Mouse (Mus musculus): ENCODE measurements around the gene Kcnip1. TPM values are rescaled to one million over a fixed set of nuclear protein-coding genes. Genes with fewer than 3 reads are reported as not detected.

Gene Kcnip1
- total RNA-seq, 1 experiment from 2014 or later: 5.1 TPM

DNA sequence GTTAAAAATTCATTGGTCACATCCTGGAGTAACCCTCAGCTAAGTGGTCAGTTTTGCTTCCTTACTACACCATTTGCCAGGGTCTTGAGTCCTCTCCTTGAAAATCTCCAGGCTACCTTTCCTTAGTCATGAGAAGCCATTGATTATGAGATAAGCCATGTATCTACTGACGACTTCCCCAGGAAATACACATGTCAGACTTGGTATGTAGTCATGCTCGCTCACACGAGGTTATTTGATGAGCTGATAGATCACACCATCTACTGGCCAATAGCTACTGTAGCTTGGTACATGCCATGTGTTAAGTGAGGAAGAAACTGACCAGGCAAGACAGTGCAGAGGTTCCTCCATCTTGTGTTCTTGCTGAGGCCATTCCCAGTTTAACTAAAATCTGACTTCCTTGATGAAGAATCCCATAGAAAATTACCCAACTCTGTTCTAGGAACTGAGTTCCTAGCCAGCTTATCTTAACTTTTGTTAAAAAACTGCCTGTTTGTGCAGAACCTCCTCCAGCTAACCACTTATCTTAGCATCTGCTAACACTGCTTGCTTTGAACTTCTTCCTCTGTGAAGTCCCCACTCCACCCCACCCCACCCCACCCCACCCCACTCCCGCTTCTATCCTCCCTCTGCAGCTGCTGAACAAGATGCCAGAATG is 53.4 kb downstream of the Kcnip1 start:
- no peak for DNase-seq

DNA sequence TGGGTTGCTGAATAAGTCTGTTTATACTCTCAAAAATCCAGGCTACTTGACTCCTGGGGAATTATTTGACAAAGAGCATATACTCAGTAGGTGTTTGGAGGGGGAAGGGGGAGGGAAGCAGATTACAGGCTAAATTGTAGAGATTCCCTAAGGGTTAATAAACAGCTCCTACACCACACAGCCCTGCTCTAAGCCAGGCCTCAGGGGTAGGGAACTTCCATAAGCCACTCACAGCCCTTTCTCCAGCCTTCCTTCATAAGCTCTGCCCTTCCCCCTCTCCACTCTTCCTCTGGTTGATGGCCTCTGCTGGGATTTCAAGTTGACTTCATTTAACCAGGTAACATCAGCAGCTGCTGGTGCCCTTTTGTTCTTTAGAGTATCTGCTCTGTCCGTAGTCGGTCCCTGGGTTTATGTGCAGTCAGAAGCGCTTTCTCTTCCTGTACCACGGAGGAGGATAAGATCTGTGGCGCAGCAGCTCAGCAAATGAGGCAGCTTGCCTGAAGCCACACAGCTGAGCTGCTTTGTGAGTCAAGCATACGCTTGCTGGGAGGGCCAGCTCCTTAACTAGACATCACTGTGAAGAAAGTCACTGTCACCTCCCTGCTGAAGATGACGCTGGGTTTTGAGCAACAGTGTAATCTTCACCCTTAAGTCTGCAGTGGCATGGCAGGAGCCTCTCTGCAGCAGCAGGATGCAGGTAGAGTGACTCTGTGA is 54.2 kb downstream of the Kcnip1 start:
- no peak for DNase-seq

DNA sequence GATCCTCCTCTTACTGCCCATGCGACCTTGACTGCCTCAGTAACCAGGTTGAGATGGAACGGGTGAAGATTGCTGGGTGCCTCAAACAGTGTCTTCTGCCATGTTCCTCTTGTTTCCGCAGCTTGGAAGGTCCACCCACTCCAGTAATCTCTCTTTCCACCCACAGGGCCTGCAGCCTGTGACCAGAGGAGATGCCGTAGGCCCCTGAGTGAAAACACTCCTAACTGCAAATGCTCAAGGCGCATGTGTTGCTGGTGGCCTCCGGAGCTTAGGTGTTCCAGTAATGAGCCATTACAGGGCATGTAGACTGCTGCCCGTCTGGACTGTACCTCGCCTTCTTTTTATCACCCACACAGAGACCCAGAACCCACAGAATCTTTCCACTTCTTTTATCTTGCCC is 55.3 kb downstream of the Kcnip1 start:
- no peak for DNase-seq

DNA sequence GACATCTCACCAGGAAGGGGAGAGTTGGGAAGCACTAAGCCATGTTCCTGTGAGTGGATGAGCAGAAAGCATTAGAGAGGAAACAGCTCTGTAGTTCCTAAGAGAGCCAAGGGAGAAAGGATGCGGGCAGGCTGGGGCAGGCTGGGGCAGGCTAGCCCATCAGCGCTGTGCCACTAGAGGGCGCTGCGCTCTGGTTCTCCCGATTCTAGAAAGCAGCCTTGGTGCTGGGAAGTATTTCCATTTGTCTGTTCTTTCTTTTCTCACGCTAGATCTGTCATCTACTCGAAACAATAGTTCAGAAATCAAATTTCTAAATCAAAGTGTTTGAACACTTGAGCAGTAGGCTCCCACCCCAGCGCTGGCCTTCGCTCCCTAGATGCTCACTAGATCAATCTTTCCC is 58.7 kb downstream of the Kcnip1 start:
- no peak for DNase-seq

DNA sequence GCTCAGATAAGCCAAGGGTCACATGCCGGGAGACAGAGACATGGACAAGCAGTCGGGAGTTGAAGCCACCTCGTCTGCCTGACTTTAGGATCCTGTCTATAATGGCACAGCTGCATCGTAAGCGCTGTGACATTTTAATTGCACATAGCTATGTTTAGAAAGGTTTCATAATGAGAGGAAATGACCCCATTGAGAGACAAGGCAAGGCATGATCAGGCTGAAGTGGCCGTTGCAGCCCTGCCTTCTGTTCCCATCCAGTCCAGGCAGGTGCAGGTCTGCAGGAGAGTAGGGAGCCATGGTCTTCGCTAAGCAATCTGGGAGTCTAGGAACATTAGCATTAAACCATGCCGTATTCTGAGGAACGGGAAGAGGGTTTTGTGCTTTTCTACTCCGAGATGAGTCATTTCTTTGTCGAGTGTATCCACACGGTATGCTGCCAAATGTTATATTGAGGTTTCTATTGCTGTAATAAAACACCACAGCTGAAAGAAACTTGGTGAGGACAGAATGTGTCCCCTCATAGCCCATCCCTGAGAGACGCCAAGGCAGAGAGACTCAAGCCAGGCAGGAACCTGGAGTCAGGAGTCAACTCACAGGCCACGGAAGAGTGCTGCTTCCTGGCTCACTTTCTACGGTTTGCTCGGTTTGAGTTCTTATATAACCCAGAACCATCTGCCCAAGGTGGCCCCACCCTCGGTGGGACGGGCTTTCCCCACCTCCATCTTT is 60.4 kb downstream of the Kcnip1 start:
- DNase-seq: no peak

DNA sequence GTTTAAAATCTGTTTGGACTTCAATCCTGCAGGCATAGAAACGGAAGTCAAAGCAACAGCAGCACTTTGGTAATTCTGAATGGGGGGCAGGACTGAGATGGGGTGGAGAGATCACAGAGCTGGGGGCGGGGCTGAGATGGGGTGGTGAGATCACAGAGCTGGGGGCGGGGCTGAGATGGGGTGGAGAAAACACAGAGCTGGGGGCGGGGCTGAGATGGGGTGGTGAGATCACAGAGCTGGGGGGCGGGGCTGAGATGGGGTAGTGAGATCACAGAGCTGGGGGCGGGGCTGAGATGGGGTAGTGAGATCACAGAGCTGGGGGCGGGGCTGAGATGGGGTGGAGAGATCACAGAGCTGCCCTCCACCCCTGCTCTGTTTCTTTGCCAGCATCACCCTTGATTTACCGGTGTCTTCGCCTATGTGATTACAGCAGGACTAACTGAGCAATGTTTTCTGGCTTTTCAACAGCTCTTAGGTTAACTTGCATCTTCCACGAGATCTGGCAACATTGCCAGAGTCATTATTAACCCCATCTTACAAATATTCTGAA is 61.0 kb downstream of the Kcnip1 start:
- peak; percentile 47 for DNase-seq

DNA sequence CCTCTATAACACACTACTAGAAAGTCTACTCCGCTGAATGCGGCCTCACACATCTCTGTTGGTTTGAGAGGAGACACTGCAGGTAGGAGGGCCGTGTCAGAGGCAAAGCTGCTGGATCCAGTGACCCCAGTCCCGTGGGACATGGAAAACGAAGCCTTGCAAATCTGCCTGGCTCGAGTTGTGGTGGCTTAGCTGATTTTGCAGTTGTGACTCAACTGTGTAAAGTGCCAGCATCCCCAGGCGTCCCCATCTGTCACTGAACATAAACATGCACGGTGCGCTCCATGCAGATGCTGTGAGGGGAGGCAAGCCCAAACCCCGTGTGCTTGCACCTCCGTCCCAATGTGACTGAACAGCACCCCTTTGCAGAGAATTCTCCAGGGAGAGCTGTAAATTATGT is 63.5 kb downstream of the Kcnip1 start:
- DNase-seq: no peak

DNA sequence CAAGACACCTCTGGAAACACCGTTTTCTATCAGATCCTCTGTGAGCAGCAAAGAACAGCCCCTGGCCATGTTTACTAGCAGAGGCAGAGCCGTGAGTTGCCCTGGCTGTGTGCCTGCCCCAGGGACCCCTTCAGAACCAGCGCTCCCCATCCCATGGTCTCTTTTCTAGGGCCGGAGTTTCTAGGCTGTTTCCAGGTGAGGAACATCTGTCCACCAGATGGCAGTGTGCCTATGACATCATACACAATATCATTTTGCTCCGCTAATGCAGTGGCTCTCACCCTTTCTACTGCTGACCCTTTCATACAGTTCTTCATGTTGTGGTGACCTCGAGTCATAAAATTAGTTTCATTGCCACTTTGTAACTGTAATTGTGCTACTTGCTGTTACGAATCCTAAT is 64.3 kb downstream of the Kcnip1 start:
- peak; percentile 39 for DNase-seq

DNA sequence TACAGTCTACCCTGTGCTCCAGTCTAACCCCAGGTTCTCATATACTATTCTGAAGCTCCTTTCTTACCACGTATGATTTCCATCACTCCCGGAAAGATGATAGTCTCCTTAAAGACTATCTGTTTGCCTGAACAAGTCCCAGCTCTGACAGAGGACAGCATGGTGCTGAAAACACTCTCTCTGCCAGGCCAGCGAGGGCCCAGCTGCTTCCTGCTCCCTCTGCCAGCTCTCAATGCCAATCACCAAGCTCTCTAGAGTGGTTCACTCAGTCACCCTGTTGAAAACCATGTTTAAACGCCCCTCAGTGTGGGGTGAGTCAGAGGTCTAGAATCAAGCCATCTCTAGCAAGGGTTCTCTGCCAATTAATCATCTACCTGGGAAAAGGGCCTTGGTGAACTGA is 65.1 kb downstream of the Kcnip1 start:
- no peak for DNase-seq

DNA sequence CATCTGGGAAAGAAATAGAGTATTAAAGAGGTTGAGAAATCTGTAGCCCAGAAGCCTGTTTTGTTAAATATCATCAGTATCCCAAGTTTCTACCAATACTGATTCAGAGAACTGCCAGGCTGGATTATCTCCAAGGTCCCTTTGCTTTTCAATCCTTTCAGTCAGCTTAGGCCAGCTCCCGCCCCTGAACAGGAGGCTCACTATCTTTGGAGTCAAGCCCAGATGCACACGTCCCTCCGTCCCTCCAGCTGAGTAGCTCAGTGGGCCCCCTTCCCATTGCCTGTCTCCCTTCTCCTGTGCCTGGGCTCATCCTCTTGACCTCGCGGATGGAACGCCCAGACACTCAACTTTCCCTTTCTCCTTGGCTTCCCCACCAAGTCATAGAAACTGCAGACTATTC is 65.6 kb downstream of the Kcnip1 start:
- DNase-seq: no peak

DNA sequence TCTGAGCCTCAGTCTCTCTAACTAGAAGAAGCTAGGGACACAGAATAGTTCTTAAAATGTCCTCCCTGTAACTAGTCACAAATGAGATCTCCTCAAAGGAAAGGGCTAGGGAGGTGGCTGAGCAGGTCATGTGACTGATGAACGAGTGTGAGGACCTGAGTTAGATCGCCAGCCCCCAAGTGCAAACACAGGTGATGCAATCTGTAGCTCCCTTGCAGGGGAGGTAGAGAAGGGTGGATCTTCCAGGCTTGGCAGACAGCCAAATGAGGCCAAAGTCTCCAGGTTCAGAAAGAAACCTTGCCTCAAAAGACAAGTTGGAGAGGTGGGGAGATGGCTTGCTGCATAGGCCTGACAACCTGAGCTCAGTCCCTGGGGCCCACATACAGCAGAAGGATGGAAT is 66.4 kb downstream of the Kcnip1 start:
- DNase-seq: no peak

DNA sequence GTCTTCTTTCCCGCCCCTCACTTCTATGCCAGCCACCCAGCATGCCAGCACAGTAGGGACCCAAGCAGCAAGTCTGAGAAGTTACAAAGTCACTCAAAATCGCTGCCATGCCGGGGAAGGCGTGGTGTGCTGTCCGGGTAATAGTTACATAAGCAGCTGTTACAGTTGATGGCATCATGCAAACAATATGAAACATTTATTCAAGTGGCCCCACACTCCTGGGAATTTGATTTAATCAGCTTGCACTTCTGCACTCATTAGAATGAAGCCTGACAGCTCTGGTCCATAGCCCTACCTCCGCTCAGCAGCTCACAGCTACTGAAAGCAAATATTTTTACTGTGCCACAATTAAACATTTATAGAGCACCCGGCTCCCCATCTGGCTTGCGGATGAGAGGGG is 67.2 kb downstream of the Kcnip1 start:
- DNase-seq: no peak

DNA sequence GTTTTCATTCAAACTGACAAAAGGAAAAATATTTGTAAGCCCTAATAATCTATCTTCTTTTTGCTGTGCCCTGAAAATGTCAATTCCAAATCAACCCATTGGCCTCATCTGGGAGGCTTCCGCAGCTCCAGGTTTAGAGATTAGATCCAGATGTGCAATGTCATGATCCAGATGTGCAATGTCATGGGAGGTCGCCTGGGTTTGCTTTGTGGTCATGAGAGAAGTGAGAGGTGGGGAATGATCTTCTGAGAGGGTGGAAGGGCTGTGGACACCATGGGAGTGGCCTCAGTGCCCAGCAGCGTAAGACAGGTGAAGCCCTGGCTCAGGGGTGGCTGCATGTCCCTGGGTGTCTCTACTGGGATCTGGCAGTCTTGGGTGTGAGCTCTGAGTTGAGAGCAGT is 69.9 kb downstream of the Kcnip1 start:
- DNase-seq: no peak

DNA sequence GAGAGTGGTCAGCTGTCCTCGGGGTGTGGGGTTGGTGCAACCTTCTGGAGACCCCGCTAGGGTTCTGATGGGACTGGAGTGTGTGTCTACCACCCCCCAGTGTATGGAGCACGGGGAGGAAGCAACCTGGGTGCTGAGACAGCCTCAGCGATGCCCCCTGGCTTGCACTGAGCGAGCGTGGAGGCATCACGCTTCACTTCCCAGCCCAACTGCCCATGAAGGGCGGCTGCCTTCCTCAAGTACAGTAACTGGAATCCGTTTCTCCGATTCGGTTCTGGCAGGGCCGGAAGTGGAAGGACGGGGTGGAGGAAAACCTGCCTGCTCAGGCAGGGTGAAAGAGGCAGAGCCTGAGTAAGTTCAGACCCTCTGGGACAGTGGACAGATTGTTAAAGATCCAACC is 71.5 kb downstream of the Kcnip1 start:
- no peak for DNase-seq

DNA sequence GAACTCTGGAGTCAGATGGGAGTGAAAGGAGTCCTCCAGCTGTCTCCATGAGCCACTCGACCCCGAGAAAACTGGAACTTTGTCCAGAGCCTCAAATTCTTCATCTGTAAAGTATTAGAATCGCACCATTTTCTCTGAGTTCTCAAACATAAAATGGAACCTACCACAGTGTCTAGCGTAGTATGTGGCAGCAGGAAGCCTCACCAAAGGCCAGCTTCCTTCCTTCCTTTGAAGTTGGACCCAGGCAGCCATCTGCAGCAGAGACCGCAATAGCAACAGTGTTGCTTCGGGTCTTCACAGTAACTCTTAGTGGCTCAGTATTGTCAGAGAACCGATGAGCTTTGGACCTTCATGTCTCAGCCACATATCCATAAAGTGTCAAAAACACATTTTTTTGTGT is 73.1 kb downstream of the Kcnip1 start:
- DNase-seq: no peak

DNA sequence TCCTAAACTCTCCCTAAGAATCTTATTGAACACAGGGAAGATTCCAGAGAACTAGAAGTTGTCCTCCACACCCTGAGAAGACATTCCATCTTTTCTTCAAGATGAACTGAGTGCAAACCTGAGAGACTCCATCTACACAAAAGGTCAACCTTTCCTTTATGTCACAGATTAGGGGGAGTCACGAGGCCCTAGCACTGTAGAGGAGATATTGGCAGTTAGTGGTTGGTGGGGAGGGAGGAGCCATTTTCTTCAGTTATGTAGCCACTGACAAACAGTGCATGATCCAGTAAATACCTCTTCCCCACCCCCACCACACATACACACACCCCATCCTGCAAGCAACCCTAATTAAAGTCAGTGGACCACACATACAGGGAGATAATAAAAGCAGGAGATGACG is 74.5 kb downstream of the Kcnip1 start:
- no peak for DNase-seq

DNA sequence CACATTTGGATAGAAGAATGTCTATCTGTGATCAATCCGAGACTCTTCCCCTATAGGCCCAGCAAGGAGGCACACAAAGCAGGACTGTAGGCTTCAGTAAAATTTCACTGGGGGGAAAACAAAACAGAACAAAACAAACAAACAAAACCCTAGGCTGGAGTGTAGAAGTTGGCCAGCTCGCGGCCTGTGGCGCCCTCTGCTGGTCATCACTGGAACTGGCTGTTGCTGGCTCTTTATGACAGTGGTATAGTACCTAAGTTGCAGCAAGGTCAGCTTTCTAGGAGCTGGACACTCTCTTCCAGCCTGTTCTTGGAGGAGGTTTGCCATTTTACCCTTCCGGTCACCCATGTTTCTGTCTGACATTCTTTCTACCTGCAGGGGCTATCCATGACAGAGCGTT is 75.4 kb downstream of the Kcnip1 start:
- peak; percentile 81 for DNase-seq

DNA sequence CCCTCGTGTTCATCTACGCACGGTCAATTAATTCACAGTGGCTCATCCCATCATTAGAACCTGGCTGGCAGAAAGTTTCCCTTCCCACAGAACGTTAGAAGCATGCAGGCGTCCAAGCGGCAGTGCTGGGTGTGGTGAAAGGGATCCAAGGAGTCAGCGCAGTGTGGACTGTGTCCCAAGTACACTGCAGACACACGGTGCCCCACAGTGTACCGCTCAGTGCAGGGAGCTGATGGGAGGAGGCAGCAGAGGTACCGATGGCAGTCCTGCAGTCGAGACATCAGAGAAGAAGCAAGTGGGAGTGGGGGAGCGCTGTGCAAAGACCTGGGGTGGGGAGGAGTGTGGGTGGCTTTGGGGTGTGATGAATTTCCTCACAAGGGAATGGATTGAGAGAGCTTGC is 78.7 kb downstream of the Kcnip1 start:
- DNase-seq: no peak

DNA sequence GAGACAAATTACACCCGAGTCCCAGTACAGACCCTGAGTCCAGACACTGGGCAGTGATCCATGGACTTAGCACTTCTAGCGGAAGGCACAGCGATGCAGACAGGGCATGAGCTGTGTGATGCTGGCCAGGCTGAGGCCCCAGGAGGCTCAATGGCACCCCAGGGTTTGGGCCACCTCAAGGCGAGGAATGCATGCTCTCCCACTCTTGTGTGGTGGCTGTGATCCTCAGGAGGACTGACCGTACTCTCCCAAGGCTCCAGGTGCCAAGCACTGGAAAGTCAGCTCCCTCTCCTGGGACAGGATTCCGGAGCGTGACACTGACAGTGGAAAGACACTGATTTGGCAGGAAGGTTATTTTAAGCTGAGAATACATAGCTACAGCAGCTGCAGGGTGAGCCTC is 79.9 kb downstream of the Kcnip1 start:
- DNase-seq: no peak

DNA sequence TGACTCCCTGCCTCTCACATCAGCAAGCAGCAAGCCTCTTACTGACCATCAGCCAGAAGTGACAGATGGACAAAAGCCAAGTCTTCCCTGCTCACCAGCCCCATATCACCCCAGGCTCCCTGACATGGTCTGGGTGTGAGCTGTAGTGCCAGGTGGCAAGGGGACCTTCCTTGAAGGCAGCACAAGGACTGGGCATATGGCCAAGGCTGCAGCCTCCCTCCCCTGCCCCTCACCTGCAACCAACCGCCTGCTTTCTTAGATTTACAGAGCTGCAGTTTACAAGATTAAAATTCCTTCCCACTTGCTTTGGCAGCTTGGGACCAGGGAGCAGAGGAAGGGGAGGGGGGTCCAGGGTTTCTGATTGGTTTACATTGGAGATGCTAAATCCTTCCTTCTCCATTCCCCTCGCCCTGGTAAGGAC is 80.8 kb downstream of the Kcnip1 start:
- DNase-seq: no peak

DNA sequence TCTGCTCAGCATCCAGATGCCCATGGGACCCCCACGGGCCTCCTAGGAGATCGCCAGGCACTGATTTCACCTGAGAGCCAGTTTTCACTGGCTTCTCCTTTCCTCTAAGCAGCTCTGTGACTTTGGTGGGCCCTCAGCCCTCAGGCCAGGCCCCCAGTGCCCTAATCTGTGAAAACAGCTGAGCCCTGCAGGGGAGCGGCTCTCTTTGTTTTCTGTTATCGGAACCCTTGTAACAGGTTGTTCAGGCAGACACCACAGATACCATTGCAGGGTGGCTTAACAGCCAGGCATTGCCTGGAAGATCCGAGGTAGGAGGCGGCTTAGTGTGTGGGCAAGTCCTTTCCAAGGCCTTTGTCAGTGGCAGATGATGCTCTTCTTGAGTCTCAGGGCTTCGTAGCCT is 82.0 kb downstream of the Kcnip1 start:
- no peak for DNase-seq

DNA sequence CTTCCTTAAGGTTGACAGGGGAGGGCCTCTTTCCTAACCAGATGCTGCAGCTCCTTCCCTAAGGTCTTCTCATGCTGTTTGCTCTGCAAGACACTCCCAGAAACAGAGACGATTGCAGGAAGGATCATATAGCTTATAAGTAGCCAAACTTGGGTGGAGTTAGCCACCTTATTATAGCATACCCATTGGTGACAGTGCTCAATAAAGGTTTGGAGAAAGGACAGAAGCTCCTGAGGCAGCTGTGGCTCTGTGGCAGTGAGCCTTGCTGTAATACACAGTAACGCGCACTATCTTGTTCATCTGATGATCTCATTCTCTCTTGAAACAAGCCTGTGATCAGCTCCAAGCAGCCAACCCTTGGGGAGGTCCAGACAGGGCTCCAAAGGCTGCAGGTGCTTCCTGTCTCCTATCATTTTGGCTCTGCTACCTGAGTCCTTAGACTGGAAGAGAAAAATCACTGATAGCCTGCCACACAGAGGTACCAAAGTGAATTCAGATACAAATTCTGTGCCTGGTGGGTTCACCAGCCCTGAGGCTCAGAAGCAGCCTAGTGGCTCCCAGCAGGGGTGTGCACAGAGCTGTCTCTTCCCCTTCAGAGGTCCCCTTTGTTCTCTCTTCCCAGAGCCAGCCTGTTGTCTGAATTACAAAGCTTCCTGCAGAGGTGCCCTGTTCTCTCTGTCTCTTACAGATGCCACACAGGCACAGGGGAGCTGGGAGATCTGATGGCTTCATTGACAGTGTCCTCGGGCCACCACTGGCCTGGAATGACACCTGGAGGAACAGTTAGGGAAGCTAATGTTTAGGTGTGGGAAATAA is 84.4 kb downstream of the Kcnip1 start:
- DNase-seq: no peak

DNA sequence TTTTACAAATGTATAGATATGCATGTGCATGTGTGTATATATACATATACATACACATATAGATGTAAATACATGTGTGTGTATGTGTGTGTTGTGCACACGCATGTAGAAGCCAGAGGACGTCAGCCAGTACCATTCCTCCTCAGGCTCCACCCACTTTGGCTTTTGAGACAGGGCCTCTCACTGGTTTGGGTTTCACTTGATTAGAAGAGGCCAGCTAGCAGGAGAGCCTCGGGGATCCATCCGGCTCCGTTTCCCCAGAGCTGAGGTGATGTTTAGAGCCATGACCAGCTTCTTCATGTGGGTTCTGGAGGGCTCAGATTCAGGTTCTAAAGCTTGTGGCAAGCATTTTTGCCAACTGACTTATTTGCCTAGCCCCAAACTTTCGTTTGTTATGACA is 89.5 kb downstream of the Kcnip1 start:
- DNase-seq: no peak

All from adrenal gland, postnatal 14 days (tissue).